Comparison of ENCODE assay signal across 23 mouse cellular contexts in genomic region chr8:116024811-116025210, GRCm38 (mm10).
A peak's percentile ranks its signal among the peaks of the same experiment; 100 is the strongest.
DNase-seq lines count a peak whose midpoint lies in the region.
"Had no signal": no experiment of that assay in that cellular context is flagged by ENCODE, and none has a peak within 500 bp of the region (broad histone marks: within the 10 kb centered on the region; RNA-seq: fewer than 3 reads in every experiment).

No protein-coding gene starts in this region.

- WGBS in heart, embryonic 10.5 days, result 71% methylated on average over 4 of the region's 4 CpGs

- H3K4me1 ChIP-seq in heart, embryonic 10.5 days, result no peaks in the 10 kb centered on the region
- H3K4me1 ChIP-seq: embryonic facial prominence, embryonic 12.5 days; embryonic facial prominence, embryonic 15.5 days; heart, embryonic 13.5 days; hindbrain, embryonic 12.5 days; hindbrain, embryonic 15.5 days; intestine, embryonic 15.5 days had no signal

- H3K27ac ChIP-seq in heart, embryonic 10.5 days, result no peak overlapping the region
- H3K27ac ChIP-seq: embryonic facial prominence, embryonic 12.5 days; embryonic facial prominence, embryonic 15.5 days; heart, embryonic 13.5 days; hindbrain, embryonic 12.5 days; hindbrain, embryonic 15.5 days; intestine, embryonic 15.5 days had no signal

- DNase-seq in adrenal gland, adult (ENCODE audit: inconsistent age in 2 of 2, low spot score in 1 of 2), result peak; percentile 10 to 48
- no peak for DNase-seq in adrenal gland, postnatal 10 days
- peak; percentile 12 to 19 for DNase-seq in adrenal gland, postnatal 36 days
- DNase-seq in adrenal gland, postnatal 25 days, result no peak
- peak; percentile 4 for DNase-seq in heart, adult 8-10 months (ENCODE audit: low spot score)
- no peak for DNase-seq in heart, embryonic 10.5 days (ENCODE audit: low spot score)
- peak; percentile 28 for DNase-seq in kidney, postnatal 14 days
- no peak for DNase-seq in kidney, adult 11 months
- DNase-seq: adrenal gland, adult 8-10 months; cerebellum, adult 11 months; cerebellum, adult 2 months; cerebellum, adult 9-11 months; cerebellum, postnatal 25 days; forebrain, postnatal 0 days; gastrocnemius, postnatal 10 days; gastrocnemius, postnatal 36 days; kidney, adult 8-10 months had no signal

- no peaks in the 10 kb centered on the region for H3K36me3 ChIP-seq in heart, embryonic 10.5 days
- H3K36me3 ChIP-seq: embryonic facial prominence, embryonic 12.5 days; embryonic facial prominence, embryonic 15.5 days; heart, embryonic 13.5 days; hindbrain, embryonic 12.5 days; hindbrain, embryonic 15.5 days; intestine, embryonic 15.5 days had no signal

- H3K27me3 ChIP-seq in heart, embryonic 10.5 days (ENCODE audit: insufficient read depth, poor library complexity, severe bottlenecking), result no peaks in the 10 kb centered on the region
- H3K27me3 ChIP-seq: embryonic facial prominence, embryonic 12.5 days; embryonic facial prominence, embryonic 15.5 days; hindbrain, embryonic 12.5 days; hindbrain, embryonic 15.5 days; intestine, embryonic 15.5 days had no signal

- no peak overlapping the region for H3K4me3 ChIP-seq in heart, embryonic 10.5 days
- H3K4me3 ChIP-seq: embryonic facial prominence, embryonic 12.5 days; embryonic facial prominence, embryonic 15.5 days; heart, embryonic 13.5 days; hindbrain, embryonic 12.5 days; hindbrain, embryonic 15.5 days; intestine, embryonic 15.5 days had no signal

- H3K9me3 ChIP-seq in heart, embryonic 10.5 days, result no peaks in the 10 kb centered on the region
- H3K9me3 ChIP-seq: embryonic facial prominence, embryonic 12.5 days; embryonic facial prominence, embryonic 15.5 days; heart, embryonic 13.5 days; hindbrain, embryonic 12.5 days; hindbrain, embryonic 15.5 days; intestine, embryonic 15.5 days had no signal

Comparison
In these comparisons a context has a peak if more than half of its experiments do, and no peak if none do; other contexts are left out.
1. DNase-seq: peak in adrenal gland, adult (2 of 2), adrenal gland, postnatal 36 days (2 of 2), heart, adult 8-10 months (single experiment) and kidney, postnatal 14 days (single experiment); none in adrenal gland, postnatal 10 days (single experiment), adrenal gland, postnatal 25 days (single experiment), heart, embryonic 10.5 days (single experiment) and kidney, adult 11 months (single experiment).